Mouse (Mus musculus) common myeloid progenitor, adult 5-6 weeks (primary cell): Measurements from ENCODE around the gene Sectm1a. TPM values are rescaled to one million over a fixed set of nuclear protein-coding genes. Genes with fewer than 3 reads are reported as not detected.
"Not testable (repeated sequence)": the region's sequence is repeated elsewhere in the genome, so short reads cannot be mapped to it uniquely, and the experiment has no call there.

Experiments used
- ATAC-seq: replicated peaks from 2 replicates; pipeline ENCODE4 v1.8.0; 2016; ENCODE audit warnings: low read depth, mild to moderate bottlenecking, moderate TSS enrichment, inconsistent platforms; ENCODE audit not compliant: poor library complexity, severe bottlenecking
- total RNA-seq: library from RNA; stranded (forward); fragments of 200-1000, 187-1606 nt; gene quantifications from 2 replicates; pipeline ENCODE4 v1.2.3, GENCODE M21; 2017

The Sectm1a gene
- total RNA-seq, 1 experiment from 2014 or later: not detected

DNA sequence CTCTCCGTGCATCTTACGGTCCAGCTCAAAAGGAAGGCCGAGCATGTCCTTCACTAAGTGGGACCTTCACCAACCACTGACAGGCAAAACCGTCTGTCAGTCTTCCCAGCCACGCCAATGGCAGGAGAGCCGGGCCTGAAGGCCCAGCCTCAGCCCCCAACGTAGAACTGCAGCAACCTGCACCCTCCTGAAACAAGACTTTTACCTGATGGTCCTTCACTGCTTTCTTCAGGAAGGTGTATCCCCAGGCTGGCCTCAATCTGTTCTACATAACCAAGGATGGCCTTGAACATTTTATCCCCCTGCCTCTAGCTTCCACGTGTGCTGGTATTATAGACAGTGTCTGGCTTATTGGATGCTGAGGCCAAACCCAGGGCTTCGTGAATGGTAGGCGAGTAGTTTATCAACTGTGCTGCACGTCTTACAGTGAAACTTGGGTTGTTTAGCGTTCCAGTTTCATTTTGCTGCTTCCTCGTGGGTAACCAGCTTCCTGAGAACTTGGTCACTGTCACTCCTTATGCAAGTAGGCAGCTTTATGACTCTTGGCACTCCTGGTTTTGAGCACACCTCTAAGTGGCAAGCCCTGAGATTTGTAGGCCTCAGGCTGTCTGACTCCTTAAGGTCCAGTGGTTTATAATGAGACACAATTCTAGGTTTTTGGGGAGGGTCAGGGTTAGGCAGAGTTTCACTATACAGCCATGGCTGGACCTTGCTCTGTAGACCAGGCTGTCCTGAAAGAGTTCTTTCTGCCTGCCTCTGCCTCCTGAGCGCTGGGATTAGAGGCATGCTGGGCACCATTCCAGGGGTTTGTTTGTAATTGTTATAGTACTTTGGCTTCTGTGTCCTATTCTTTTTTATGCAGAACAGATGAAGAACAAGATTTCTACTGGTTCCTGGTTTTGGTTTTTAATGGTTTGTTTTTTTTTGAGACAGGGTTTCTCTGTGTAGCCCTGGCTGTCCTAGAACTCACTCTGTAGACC, 11.9 kb upstream of the Sectm1a start:
- ATAC-seq: no peak

DNA sequence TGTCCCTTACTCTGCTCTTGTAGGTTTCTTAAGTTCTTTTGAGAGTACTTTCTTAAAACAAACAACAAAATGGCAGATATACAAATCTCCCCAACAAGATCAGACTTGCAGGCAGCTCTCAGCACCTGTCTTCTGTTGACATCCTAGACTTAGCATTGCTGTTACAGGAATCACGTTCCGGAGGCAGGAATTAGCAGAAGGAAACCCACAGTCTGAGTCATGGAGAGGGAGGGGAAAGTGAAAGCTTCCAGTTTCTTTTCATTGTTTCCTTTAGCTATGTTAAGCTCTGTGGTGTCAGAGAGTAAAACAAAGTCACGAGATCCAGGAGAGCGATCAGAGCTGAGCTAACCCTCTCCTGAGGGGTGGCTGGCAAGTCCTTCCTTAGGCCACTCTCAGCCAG, 9.9 kb upstream of the Sectm1a start:
- ATAC-seq: peak; percentile 50; the same call in 1 of the 2 replicates

- ATAC-seq: no peak
Measured at GRCm38 (mm10) chr11:121089756-121090546, 8.9 kb upstream of the Sectm1a start.

GRCm38 (mm10) chr11:121088997-121089396, 8.0 kb upstream of the Sectm1a start:
- ATAC-seq: no peak

- ATAC-seq: no peak
Measured at GRCm38 (mm10) chr11:121086296-121086695, 5.3 kb upstream of the Sectm1a start.

DNA sequence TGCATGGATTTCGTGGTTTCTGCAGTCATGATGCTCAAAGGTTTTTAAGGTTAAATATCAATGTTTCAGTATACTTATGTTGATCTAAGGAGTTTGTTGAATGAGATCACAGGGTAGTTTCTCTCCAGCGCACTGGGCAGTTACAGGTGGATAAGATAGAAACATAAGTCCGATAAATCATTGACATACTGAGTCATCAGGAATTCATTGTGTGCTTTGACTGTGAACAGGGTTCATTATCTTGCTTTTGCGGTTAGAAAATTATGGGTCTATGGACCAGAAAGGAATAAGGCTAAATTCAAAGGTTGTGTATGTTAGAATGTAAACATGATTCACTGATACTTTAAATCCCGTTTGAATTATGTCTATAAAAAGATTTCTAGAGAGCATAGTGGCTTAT, 4.2 kb upstream of the Sectm1a start:
- ATAC-seq: no peak

GRCm38 (mm10) chr11:121082857-121083500, 2.0 kb upstream of the Sectm1a start:
- ATAC-seq: peak; percentile 62

DNA sequence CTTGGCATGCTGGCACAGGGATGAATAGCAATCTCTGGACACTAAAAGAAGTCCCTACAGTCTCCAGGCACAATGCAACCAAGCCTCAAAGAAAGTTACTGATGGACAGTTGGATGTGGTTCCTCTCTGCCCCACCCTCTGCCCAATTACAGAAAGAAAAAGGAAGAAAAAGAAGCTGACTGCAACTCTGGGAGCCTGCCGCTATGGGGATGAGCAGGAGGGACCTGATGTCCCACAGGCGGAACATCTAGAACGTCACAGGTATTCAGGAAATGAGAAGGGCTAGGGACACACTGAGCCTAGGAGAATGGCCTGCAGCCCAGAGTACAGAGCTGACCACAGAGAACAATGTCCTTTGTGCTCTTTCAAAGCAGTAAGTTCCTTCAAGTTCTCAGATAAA, 1.2 kb upstream of the Sectm1a start:
- ATAC-seq: peak; percentile 48

- no peak for ATAC-seq
Measured at GRCm38 (mm10) chr11:121080330-121080729, 690 bp downstream of the Sectm1a start.

- no peak for ATAC-seq
Measured at GRCm38 (mm10) chr11:121075655-121076054, 5.4 kb downstream of the Sectm1a start.

DNA sequence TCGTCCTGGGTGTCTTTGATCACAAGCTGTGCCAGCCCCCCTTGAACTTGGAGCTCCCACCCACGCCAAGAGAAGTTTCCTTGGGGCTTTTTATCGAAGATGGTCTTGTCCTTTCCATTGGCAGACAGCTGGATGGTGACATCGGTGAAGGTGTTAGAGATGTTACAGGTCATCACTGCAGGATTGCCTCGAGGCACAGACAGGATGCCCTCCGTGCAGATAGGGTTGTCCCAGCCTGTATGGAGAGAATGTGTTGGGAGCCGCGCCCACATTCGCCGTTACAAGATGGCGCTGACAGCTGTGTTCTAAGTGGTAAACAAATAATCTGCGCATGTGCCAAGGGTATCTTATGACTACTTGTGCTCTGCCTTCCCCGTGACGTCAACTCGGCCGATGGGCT, 11.4 kb downstream of the Sectm1a start:
- ATAC-seq: not testable (repeated sequence)

DNA sequence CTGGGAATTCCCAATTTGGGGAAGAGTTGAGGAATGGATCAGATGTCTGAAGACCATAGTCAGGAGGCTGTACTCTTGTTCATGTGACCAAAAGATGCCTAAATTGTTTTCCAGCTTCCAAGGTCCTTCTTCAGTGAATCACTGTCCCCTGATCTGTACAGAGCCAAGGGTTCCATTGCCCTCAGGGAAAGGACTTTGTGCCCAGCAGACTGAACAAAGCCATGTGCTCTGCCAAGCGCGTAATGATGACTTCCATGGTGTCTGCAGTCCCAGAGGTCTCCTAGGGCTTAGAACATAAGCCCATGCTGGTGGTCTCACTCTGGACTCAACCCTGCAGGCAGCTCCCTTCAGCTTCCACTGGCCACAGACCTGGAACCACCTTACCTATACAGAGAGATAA, 13.1 kb downstream of the Sectm1a start:
- no peak for ATAC-seq

- ATAC-seq: no peak
Measured at GRCm38 (mm10) chr11:121064197-121064596, 16.8 kb downstream of the Sectm1a start.

DNA sequence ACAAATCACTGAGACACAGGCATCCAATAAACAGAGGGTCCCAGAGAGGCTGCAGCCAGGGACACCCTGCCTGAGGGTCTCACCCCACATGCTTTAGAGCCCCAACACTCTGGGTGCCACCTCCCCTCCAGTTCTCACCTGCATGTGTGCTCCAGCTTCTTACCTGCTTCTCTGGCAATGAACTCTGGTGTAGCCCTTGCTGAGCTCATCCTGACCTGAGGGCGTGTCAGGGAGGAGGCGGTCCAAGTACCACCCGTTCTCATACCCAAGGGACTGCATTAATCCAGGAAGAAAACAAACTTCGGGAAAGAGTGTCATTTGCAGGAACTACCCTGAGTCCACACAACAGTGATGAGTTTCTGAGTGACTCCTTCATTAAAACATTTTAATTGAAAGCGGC, 17.6 kb downstream of the Sectm1a start, which contains the start of gene Sectm1b:
TSS of gene Sectm1b (minus strand) at position 191 of the 400 bp plus-strand sequence.
- ATAC-seq: no peak

DNA sequence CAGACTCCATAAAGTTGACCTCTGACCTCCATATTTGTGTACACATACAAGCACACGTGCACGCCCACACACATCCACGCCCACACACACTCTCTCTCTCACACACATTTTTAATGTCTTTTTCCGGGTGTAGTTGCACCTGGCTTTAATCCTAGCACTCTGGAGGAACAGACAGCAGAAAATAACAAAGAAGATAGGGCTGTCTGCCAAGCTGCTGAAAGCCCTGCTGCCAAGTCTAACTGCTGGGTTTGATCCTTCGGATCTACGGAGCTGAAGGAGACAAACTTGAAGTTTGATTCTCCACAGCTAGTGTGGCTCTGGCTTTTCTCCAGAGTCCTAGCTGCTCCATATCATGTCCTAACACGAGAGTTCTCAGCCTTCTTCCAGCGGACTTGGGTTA, 19.4 kb downstream of the Sectm1a start:
- ATAC-seq: no peak

GRCm38 (mm10) chr11:121060401-121061067, 20.5 kb downstream of the Sectm1a start:
- ATAC-seq: not testable (repeated sequence)

- no peak for ATAC-seq
Measured at GRCm38 (mm10) chr11:121059471-121059870, 21.5 kb downstream of the Sectm1a start.

DNA sequence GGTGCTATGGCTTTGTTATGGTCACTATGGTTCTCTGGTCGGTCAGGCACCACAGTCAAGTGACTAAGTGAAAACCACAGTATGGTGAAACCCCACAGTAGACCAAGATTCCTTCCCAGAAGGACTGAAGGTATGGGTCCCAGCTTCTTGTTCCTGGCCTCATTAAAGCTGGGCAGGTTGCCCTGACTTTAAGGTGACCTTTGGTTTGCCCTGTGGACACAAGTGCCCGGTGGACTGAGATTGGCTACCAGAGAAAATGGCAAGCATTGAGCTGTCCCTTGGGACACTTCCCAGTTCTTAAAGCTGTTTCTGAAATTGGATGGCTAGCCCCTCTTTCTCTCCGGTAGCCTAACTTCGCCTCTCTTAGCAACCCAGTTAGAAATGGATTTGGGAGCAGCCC, 22.1 kb downstream of the Sectm1a start:
- no peak for ATAC-seq

DNA sequence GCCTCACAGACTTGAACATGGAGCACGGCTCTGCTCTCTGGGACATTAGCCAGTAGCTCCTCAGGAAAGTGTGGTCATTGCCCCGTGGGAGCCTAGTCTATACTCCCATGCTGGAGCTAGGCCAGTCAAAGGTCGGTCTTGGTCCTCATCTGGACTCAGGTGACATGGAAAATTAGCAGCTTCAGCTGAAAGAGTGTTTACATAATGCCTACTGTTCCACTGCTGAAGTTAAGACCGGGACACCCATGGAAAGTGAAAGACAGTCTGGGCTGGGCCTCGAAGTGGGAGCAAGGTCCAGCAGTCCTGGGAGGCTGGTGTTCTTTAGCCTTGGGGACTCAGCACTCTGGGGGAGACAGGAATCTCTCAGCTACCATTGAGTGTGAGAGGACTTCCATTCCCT, 22.9 kb downstream of the Sectm1a start:
- ATAC-seq: no peak
